Mouse (Mus musculus): Measurements from ENCODE around the gene Atp8b4.

Atp8b4 gene

GRCm38 (mm10) chr2:126359965-126360364, 140.5 kb downstream of the Atp8b4 start:
- no peak for DNase-seq

GRCm38 (mm10) chr2:126359278-126359677, 141.2 kb downstream of the Atp8b4 start:
- DNase-seq, result no peak

DNA sequence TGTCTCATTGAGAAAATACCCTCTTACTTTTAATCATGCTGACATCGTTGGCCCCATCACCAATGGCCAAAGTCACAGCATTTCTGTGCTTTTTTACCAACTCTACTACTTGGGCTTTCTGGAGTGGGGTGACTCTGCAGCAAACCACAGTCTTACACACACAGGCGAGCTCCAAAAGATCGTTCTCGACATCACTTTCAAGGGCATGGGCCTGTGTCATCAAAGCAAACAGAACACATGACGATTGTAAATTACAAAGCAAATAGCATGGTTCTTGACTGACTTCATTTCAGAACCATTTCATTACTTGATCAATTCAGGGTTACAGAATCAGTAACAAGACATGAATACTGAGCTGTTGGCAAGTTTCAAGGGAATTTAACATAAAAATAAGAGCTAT, 141.7 kb downstream of the Atp8b4 start:
- DNase-seq, result no peak

DNA sequence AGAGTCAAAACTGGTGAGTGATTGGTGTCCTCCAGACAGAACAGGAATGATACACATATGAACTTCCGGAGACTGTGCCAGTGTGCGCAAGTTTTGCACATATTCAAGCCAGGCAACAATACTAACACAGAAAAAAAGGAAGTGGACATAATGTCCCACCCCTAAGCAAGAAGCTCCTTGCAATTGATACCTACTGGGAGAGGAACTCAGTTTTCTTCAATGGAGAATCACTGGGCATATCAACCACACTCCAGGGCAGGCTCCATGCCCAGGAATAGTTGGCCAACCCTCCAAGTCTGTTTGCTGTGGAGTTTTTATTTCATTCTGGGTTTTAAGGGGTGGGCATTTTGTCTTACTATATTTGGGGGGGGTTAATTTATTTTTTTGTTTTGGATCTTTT, 145.2 kb downstream of the Atp8b4 start:
- DNase-seq, result no peak

- no peak for DNase-seq
Observed at GRCm38 (mm10) chr2:126351811-126352210, 148.7 kb downstream of the Atp8b4 start.

- DNase-seq, result no peak
Observed at GRCm38 (mm10) chr2:126343026-126343593, 157.4 kb downstream of the Atp8b4 start.

DNA sequence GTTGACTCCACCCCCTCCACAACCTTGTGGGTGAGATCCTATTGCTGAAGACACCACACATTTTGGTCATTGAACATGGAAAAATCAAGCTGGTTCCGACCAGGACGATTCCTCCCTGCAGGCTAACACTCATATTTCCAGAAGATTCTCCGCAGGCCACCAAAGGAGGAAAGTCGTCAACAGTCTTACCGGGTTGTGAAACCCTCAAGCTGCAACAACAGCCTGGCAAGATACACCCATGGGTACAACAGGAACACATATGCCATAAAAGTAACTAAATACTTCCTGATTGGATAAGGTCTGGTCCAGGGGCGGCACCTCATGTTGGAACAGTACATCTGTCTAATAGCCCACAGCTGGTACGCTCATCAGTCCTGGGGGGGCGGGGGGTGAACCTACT, 159.0 kb downstream of the Atp8b4 start:
- DNase-seq, result no peak

DNA sequence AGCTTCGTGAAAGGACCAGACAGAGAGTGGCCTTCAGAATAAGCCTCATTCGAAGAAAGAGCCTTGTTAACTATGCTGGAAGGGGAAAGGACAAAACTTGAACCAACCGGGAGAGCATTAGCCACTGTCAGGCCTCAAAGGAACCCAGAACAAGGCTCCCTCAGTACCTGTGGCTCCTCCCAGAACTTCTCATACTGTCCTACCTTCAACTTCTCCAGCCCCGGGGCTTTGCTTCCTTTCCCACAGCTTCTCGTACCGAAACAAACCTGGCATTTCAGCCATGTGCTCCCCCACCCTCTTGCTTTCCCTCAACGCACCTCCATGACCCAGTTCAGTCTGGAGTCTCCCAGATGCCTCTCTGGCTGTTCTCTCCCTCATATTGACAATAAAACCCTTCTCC, 160.3 kb downstream of the Atp8b4 start:
- no peak for DNase-seq

GRCm38 (mm10) chr2:126339516-126339915, 161.0 kb downstream of the Atp8b4 start:
- DNase-seq, result no peak

- no peak for DNase-seq
Observed at GRCm38 (mm10) chr2:126337143-126337542, 163.3 kb downstream of the Atp8b4 start.

GRCm38 (mm10) chr2:126331794-126332193, 168.7 kb downstream of the Atp8b4 start:
- DNase-seq, result no peak

DNA sequence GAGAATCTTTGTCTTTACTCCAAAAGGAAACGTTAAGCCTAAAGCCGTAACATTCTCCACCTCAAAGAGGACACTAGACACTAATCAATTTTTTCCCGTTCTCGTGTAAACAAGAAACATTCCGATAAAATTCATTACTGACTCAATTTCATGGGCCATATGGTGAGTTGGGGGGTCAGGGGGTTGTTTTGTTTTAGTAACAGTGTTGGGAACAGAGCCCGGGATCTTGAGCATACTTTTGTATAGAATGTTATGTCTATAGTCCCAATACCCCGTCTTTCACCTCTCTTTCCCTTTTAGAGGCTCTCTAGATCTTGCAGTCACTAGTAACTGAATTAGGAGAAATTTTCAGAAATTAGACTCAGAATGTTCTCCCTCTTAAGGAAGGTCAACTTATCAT, 177.3 kb downstream of the Atp8b4 start:
- no peak for DNase-seq

GRCm38 (mm10) chr2:126322631-126323031, 177.8 kb downstream of the Atp8b4 start:
- no peak for DNase-seq

GRCm38 (mm10) chr2:126318071-126318470, 182.4 kb downstream of the Atp8b4 start:
- no peak for DNase-seq

GRCm38 (mm10) chr2:126316942-126317341, 183.5 kb downstream of the Atp8b4 start:
- no peak for DNase-seq

GRCm38 (mm10) chr2:126316346-126316745, 184.1 kb downstream of the Atp8b4 start:
- DNase-seq, result no peak

DNA sequence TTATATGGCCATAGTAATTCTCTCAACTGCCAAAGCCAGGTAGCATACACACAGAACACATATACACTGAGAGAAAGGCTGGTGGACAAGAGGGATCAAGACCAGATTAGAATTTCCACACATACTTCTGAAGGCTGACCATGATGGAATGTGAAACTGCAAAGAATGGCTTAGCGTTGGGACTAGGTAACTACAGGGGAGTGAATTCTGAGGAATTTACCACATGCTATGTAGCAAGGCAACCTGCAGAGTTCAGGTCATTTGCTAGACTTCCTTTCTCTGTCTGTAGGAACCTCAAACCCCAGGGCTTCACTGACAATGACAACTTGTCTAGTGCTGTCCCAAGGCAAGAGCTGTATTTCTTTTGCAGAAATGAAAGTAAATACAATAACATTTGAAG, 189.4 kb downstream of the Atp8b4 start:
- no peak for DNase-seq

GRCm38 (mm10) chr2:126309994-126310393, 190.5 kb downstream of the Atp8b4 start:
- DNase-seq, result no peak

DNA sequence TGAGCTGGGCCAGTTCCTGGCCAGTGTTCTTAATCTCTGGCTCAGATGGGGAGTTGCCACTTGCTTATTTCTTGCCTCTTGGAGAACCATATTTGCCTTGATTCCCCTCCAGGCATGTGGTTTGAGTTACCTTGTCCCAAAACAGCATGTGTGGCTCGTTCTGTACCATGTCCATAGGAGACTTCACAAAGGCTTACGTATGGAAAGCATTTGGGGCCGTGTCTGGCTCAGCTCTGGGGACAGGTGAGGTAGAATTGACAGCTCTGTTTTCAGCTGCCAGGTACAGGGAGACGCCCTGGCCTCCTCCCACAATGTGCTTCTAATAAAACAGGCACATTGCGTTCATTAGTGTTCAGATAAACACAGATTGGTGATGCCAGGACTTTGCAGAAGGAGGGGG, 195.9 kb downstream of the Atp8b4 start:
- no peak for DNase-seq

DNA sequence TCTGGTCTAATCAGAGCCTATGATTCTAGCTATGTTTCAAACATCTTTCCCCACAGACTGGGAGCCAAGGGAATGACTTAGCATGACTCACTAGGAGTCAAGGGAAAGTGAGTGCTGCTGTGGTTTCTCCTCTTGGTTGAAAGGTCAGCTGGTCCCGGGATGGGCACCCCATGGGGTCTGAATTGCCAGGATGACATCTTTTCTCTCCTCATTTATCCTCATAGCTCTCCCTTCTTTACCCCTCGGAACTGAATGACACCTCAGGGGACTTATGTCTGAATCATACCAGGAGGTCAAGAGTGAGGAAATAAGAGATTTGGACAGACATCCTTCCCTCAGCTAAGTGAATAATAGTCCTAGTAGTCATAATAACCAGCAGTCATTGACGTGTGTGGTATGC, 197.2 kb downstream of the Atp8b4 start:
- no peak for DNase-seq

DNA sequence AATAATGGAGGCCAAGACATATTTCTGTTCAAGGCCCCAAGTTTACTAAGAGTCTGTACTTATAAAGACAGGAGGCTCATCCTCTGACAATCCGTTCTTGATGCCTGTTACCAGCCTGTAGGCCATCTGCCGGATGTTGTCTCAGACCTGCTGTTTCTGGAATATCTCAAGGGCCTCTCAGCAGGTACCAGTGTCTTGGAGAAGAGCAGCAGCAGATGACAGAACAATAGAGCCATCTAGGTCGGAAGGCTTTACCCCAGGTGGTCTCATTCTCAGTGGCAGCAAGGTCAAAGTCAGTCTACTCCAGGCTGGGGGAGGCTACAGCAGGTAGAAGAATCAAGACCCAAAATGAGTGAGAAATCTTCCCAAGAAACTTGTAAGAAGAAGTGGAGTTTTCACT, 198.1 kb downstream of the Atp8b4 start:
- no peak for DNase-seq

DNA sequence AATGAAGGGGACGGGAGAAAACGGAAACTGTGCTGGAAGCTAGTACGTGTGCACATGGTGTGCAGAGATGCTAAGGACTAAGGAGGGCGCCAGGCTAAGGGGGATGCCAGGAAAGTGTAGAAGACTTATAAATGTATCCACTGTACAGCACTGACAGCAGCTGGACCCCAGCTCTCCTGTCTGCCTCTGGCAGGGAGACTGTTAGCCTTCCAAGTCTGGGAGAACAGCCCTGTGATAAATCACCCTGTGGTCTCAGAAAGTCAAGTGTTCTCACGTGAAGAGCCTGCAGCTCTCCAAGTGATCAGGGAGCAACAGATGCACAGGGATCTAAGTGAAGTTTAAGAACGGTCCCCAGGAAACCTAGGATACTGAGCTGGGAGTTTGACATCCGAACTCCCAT, 209.8 kb downstream of the Atp8b4 start:
- DNase-seq, result no peak

GRCm38 (mm10) chr2:126287942-126288341, 212.5 kb downstream of the Atp8b4 start:
- DNase-seq, result no peak

GRCm38 (mm10) chr2:126286420-126286819, 214.1 kb downstream of the Atp8b4 start:
- DNase-seq, result no peak

- DNase-seq, result no peak
Observed at GRCm38 (mm10) chr2:126284071-126284470, 216.4 kb downstream of the Atp8b4 start.

DNA sequence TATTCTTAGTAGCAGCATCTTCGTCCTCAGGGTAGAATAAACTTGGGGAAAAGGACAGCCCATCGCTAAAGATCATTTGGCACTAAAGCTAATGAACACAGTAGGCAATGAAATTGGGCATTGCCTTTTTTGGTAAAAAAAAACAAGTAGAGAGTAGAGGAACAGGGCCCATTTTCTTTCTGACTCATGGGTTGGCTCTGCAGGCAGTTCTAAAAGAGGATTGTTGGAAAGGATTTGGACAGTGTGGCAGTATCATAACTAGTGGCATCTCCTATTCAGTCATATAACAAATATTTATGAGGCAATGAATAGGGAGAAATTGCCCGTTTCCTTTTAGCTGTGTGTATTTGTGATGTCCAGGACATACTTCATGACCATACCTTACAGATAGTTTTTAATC, 217.4 kb downstream of the Atp8b4 start:
- DNase-seq, result no peak

Data from thymus, postnatal 14 days (tissue).